Comparison of ENCODE assay signal across 12 mouse cellular contexts in the genomic region with DNA sequence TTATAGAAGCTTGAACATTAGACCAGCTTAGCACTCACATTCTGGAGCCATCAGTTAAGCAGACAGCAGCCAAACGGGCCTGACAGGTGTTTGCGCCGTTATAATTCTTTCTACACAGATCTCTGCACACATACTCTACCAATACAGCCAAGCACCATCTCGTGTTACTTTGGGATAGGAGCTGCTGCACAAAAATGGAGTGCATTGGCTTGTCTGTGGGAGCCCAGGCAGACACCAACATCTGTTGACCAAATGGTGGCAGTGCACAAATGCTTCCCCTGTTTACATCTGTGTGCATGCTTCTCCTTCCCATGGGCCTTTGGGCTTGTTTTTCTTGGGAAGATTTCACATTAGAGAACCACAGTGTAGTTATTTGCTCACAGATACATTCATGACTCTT.
DNase-seq lines count a peak whose midpoint lies in the region; ATAC-seq and TF ChIP-seq lines count a peak whose summit lies in the region.
"Had no signal": no experiment of that assay in that cellular context is flagged by ENCODE, and none has a peak within 500 bp of the region (broad histone marks: within the 10 kb centered on the region; RNA-seq: fewer than 3 reads in every experiment).

No protein-coding gene starts in this region.

- no peaks in the 10 kb centered on the region for H3K4me1 ChIP-seq in kidney, embryonic 14.5 days (ENCODE audit: control insufficient read depth, insufficient read depth, low read length)

- no peaks in the 10 kb centered on the region for H3K27me3 ChIP-seq in kidney, embryonic 14.5 days (ENCODE audit: control insufficient read depth, insufficient read depth, low read length)
- no peaks in the 10 kb centered on the region for H3K27me3 ChIP-seq in myocyte (ENCODE audit: control insufficient read depth, insufficient read depth, insufficient read length)

- no peak overlapping the region for H3ac ChIP-seq in myocyte (ENCODE audit: control insufficient read depth, insufficient read length)

- TF ChIP-seq POLR2A in myocyte (IDR thresholded peaks at IDR 0.05; ENCODE audit: insufficient read length, low read depth) = no peak

- peak overlapping the region; percentile 78 for H3K27ac ChIP-seq in gastrocnemius, adult 2 months
- H3K27ac ChIP-seq in kidney, embryonic 14.5 days (ENCODE audit: low read depth, low read length) = no peak overlapping the region

- peak; percentile 50 for DNase-seq in gastrocnemius, adult 2 months
- DNase-seq in gastrocnemius, postnatal 36 days = no peak
- DNase-seq in kidney, postnatal 4 days = peak; percentile 11 to 15
- DNase-seq in forelimb bud, embryonic 11.5 days (ENCODE audit: low read depth, low spot score) = peak; percentile 66
- DNase-seq in adrenal gland, postnatal 25 days = no peak
- DNase-seq in adrenal gland, adult (ENCODE audit: inconsistent age in 2 of 2, low spot score in 1 of 2) = no peak
- DNase-seq: cerebellum, adult 9-11 months; kidney, adult 9 months; thymus, postnatal 36 days had no signal

- H3K79me2 ChIP-seq in myocyte (ENCODE audit: control insufficient read depth, insufficient read depth) = no peaks in the 10 kb centered on the region

- no peaks in the 10 kb centered on the region for H3K9me3 ChIP-seq in kidney, embryonic 14.5 days (ENCODE audit: control insufficient read depth, low read length)

- peak; percentile 45 for TF ChIP-seq CTCF in gastrocnemius, adult 2 months (IDR thresholded peaks at IDR 0.05)

- no peaks in the 10 kb centered on the region for H3K36me3 ChIP-seq in kidney, embryonic 14.5 days (ENCODE audit: control insufficient read depth, insufficient read depth, low read length)
- H3K36me3 ChIP-seq in myocyte (ENCODE audit: control insufficient read depth, insufficient read depth) = no peaks in the 10 kb centered on the region

- H3K4me3 ChIP-seq in gastrocnemius, adult 2 months = no peak overlapping the region
- H3K4me3 ChIP-seq in kidney, embryonic 14.5 days (ENCODE audit: low read length) = no peak overlapping the region
- no peak overlapping the region for H3K4me3 ChIP-seq in myocyte

- 45% methylated on average over 4 of the region's 4 CpGs for WGBS in kidney, embryonic 14.5 days

- no peak overlapping the region for H3K4me2 ChIP-seq in kidney, embryonic 14.5 days (replicated peaks; ENCODE audit: low read depth, low read length)
- H3K4me2 ChIP-seq in myocyte (ENCODE audit: low read depth) = no peak overlapping the region

- ATAC-seq in kidney, embryonic 14.5 days (ENCODE audit: low FRiP score, low TSS enrichment) = no peak
- ATAC-seq: midbrain, embryonic 16.5 days had no signal

- no peak overlapping the region for H3K9ac ChIP-seq in kidney, embryonic 14.5 days (ENCODE audit: low read depth, low read length)

- intact Hi-C loops in gastrocnemius, adult 2 months (cut with DNase I) = no loop called here
- intact Hi-C loops in gastrocnemius, postnatal 36 days (cut with DNase I) = no loop called here

TF ChIP-seq in myocyte, 11 proteins besides CTCF, POLR2A, EP300 and RAD21:
- TF ChIP-seq MYOG (IDR thresholded peaks at IDR 0.05; ENCODE audit: control insufficient read depth in 1 of 3, insufficient read depth in 1 of 3, insufficient read length in 2 of 3, low read depth in 2 of 3) (peak in 1 of 3 experiments; percentile 28), TCF3 (IDR thresholded peaks at IDR 0.05; ENCODE audit: insufficient read length, low read depth) (no peak), E2F4 (IDR thresholded peaks at IDR 0.05; ENCODE audit: insufficient read depth) (no peak), MYOD1 (IDR thresholded peaks at IDR 0.05; ENCODE audit: control insufficient read depth in 1 of 3, insufficient read length in 2 of 3, low read depth in 2 of 3) (peak in 2 of 3 experiments; percentile 51 to 67)

Comparison
In these comparisons a context has a peak if more than half of its experiments do, and no peak if none do; other contexts are left out.
1. DNase-seq: peak in gastrocnemius, adult 2 months (single experiment), kidney, postnatal 4 days (2 of 2) and forelimb bud, embryonic 11.5 days (single experiment); none in gastrocnemius, postnatal 36 days (0 of 2), adrenal gland, postnatal 25 days (single experiment) and adrenal gland, adult (0 of 2).